Mouse (Mus musculus) intestine, embryonic 15.5 days (tissue): ENCODE results near the gene Rtl8b. TPM values are rescaled to one million over a fixed set of nuclear protein-coding genes. Genes with fewer than 3 reads are reported as not detected.
"Not testable (repeated sequence)": the region's sequence is repeated elsewhere in the genome, so short reads cannot be mapped to it uniquely, and the experiment has no call there.

Experiments
- ATAC-seq: fragments of 200-750 bp; cut with Nextera tagmentation; 2 replicates; pipeline ENCODE4 v1.8.0; 2017; ENCODE audit warnings: moderate TSS enrichment, moderate library complexity
- H3K27ac ChIP-seq: fragments of 300-500 bp; sonication (generic); 2 replicates; pipeline ENCODE4 v1.5.1; 2015; ENCODE audit warnings: mild to moderate bottlenecking, inconsistent platforms
- H3K27me3 ChIP-seq: fragments of 300-500 bp; sonication (generic); replicated peaks from 2 replicates; pipeline ENCODE4 v1.6.1; 2015; ENCODE audit warnings: inconsistent platforms
- H3K36me3 ChIP-seq: fragments of 300-500 bp; sonication (generic); 2 replicates; pipeline ENCODE4 v1.6.1; 2015; ENCODE audit warnings: inconsistent platforms
- H3K4me1 ChIP-seq: fragments of 300-500 bp; sonication (generic); replicated peaks from 2 replicates; pipeline ENCODE4 v1.6.1; 2015; ENCODE audit warnings: inconsistent platforms
- H3K4me2 ChIP-seq: fragments of 300-500 bp; sonication (generic); replicated peaks from 2 replicates; pipeline ENCODE4 v1.6.1; 2015; ENCODE audit warnings: mild to moderate bottlenecking, inconsistent platforms
- H3K4me3 ChIP-seq: fragments of 300-500 bp; sonication (generic); replicated peaks from 2 replicates; pipeline ENCODE4 v1.5.1; 2015; ENCODE audit warnings: inconsistent platforms
- H3K9ac ChIP-seq: fragments of 300-500 bp; sonication (generic); 2 replicates; pipeline ENCODE4 v1.6.1; 2015; ENCODE audit warnings: inconsistent platforms
- H3K9me3 ChIP-seq: fragments of 300-500 bp; sonication (generic); 2 replicates; pipeline ENCODE4 v1.6.1; 2016; ENCODE audit warnings: inconsistent platforms
- WGBS: fragments of 180-500 bp; shearing (Covaris S2); methylation state at CpG from one replicate; pipeline ENCODE4 v1.1.7; 2015; 5-methylcytosine and 5-hydroxymethylcytosine counted together
- polyA plus RNA-seq: library from polyadenylated mRNA; unstranded; fragments of >200 nt; fragmentation: Nextera tagmentation; extraction: Ambion mirVana; gene quantifications from 2 replicates; pipeline ENCODE4 v1.2.1, GENCODE M21; 2015

The Rtl8b gene
- polyA plus RNA-seq: 46.8 and 47.3 TPM in 2 replicates

DNA sequence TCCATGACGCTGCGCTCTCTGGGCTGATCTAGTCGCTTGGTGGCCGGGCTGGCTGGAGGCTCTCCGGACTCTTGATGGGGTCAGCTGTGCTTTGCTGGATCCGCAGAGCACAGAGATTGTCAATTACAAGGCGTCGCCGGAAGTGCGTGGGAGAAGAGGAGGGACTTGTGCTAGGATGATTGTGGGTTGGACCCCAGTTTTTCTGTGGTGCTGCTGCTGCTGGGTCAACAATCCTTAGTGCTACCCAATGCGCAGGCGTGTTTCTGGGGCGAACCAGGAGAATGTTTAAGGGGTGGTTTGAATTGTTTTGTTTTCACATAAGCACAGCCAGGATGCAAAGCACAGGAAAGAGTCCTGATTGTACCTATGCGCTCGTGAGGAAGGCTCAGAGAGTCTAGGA lies at the start of gene Rtl8b:
TSS of gene Rtl8b (minus strand) at position 115 of the 400 bp plus-strand sequence.
- peak within 1 kb of the TSS; percentile 41 for H3K4me2 ChIP-seq
- H3K4me1 ChIP-seq: no peaks in the 10 kb centered on the region
- no peak within 1 kb of the TSS for H3K27ac ChIP-seq
- no peaks in the 10 kb centered on the region for H3K27me3 ChIP-seq
- H3K36me3 ChIP-seq: no peaks in the 10 kb centered on the region
- WGBS: 22% methylated on average over 14 of the region's 15 CpGs
- H3K9ac ChIP-seq: no peak within 1 kb of the TSS
- H3K9me3 ChIP-seq: no peaks in the 10 kb centered on the region
- ATAC-seq: peak; percentile 96
- peak within 1 kb of the TSS; percentile 25 for H3K4me3 ChIP-seq

DNA sequence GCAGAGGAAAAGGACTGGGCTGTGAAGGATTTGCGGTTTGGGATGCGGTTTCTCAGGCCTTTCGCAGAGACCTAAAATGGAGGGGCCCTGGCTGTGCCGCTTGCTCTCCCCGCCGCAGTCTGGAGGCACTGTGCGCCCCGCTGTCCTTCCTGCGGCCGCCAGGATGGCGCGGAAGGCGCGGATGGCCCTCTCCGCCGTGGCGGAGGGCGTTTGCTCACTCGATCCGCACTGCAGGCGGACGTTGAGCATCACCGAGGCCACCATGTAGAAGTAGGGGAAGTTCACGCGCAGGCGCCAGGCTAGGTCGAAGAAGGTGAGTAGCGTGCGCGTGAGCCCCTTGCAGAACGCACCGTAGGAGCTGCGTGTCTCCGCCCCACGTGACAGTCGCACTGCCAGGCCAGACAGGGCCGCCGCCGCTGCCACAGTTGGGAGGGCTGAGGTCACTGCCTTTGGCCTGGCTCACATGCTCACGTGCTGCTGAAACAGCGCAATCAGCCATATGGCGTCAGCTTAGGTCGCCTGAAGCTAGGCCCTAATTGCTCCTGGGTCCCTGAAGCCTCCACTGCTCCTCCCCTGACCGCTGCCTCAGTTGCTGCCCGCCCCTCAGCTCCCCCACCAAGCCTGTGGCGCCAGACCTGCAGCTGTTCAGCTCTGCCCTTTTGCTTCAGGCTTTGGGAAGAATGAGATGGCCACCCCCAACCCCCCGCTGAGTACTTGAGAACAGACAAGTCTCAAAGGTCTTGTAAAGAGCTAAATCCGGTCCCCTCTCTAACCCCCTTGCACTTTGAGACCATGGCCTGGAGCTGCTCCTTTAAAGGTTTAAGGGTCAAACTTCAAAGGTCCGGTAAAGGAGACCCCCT lies 46.3 kb upstream of the Rtl8b start:
- WGBS: 27% methylated on average over 49 of the region's 49 CpGs
- peak; percentile 82 for ATAC-seq
- Histone ChIP-seq H3K4me3 (peak overlapping the region; percentile 26), H3K9ac (no peak overlapping the region), H3K4me1 (no peaks in the 10 kb centered on the region), H3K36me3 (no peaks in the 10 kb centered on the region), H3K27me3 (no peaks in the 10 kb centered on the region), H3K9me3 (no peaks in the 10 kb centered on the region), H3K4me2 (peak overlapping the region; percentile 65), H3K27ac (no peak overlapping the region)

DNA sequence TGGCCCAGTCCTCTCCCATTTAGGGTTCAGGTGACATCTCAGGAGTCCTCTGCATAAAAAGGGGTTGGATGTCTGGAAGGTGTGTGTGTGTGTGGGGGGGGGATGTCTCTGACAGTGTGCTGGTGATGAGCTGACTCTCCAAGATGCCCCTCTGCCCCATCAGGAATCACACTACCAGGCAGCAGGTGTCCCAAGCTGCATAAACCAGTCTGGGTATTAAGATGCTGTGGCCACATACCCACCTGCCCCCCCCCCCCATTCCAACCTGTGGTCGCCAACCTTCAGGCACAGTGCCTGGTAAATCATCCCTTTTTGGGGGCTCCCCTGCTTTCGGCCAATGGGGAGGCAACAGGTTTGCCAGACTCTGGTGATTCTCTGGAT lies 45.7 kb upstream of the Rtl8b start:
- no peak overlapping the region for H3K9ac ChIP-seq
- no peaks in the 10 kb centered on the region for H3K27me3 ChIP-seq
- H3K27ac ChIP-seq: no peak overlapping the region
- no peak for ATAC-seq
- peak overlapping the region; percentile 65 for H3K4me2 ChIP-seq
- H3K36me3 ChIP-seq: no peaks in the 10 kb centered on the region
- no peaks in the 10 kb centered on the region for H3K4me1 ChIP-seq
- no peaks in the 10 kb centered on the region for H3K9me3 ChIP-seq
- WGBS: 63% methylated on average over 2 of the region's 2 CpGs
- peak overlapping the region; percentile 26; the same call in 1 of the 2 replicates for H3K4me3 ChIP-seq

DNA sequence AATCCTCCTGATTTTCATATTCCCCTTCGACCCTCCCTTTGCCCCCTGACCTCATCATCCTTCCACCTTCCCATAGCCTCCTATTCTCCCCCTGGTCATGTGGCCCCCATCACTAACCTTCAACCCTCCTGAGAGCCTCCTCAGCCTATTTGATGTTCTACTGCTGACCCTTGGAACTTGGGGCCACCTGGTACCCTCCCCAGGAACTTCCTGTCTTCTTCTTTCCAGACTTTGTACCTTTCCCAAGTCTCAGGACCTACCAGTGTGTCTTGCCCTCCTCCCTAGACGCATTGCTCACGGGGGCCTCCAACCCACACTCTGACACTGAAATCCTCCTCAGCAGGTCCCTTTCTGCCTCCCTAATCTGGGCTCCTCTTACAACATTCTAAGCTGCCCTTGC lies 32.5 kb upstream of the Rtl8b start:
- Histone ChIP-seq H3K4me3 (no peak overlapping the region), H3K4me2 (no peak overlapping the region), H3K9me3 (no peaks in the 10 kb centered on the region), H3K4me1 (no peaks in the 10 kb centered on the region), H3K27me3 (no peaks in the 10 kb centered on the region), H3K36me3 (no peaks in the 10 kb centered on the region), H3K9ac (no peak overlapping the region), H3K27ac (no peak overlapping the region)
- ATAC-seq: no peak
- 82% methylated on average over 3 of the region's 3 CpGs for WGBS

DNA sequence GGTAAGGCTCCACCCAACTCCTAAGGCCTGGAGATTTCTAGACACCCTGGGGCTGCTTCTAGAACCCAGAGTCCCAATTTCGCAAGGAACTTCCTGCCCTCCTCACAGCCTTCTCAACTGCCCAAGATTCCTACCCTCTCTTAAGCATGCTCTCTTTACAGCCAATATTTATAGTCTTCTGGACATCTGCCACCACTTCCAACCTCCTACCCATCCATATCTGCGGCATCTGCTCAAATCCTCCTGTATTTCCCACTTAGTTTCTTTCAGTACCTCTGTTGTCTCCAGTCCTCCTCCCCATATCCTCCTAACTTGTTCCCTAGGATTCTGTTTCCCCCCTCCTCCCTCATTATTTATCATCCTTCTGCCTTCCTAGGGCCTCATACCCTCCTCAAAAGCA lies 29.0 kb upstream of the Rtl8b start:
- H3K9ac ChIP-seq: no peak overlapping the region
- WGBS: 89% methylated on average over 2 of the region's 2 CpGs
- ATAC-seq: no peak
- H3K4me3 ChIP-seq: no peak overlapping the region
- H3K4me1 ChIP-seq: no peaks in the 10 kb centered on the region
- H3K36me3 ChIP-seq: no peaks in the 10 kb centered on the region
- no peak overlapping the region for H3K27ac ChIP-seq
- no peaks in the 10 kb centered on the region for H3K27me3 ChIP-seq
- H3K9me3 ChIP-seq: no peaks in the 10 kb centered on the region
- no peak overlapping the region for H3K4me2 ChIP-seq

DNA sequence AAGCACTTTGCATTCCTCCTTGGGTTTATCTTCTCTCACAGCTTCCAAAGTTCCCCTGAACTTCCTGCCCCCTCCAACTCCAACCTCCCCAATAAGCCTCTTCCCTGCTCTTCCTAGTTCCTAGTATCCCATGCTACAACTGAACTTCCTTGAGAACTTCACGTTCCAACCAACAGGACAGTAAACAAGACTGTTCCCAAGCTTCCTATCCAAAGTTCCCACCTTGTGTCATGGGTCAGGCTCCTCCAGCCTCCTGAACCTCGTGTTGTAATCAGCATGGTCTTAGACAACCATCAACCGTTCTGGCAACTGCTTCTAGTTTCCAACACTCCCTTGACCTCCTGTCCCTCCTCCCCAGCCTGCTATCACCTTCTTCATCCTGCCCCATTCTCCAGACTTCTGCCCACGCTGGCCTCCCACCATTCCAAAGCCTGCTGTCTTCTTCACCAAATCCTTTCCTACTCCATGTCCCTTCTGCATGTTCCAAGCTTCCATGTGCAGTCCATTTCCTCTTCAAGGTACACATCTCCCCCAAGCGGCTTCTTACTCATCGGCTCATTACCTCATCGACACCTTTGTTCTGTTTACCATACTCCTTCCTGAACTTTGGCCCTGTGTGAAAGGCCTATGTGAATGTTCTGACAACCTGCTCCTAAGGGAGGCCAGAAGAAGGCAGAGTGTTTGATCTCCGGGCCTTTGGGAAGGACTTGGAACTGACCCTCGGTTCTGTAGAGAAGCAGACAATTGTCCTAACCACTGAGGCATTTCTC lies 24.0 kb upstream of the Rtl8b start:
- no peak overlapping the region for H3K4me3 ChIP-seq
- H3K9ac ChIP-seq: no peak overlapping the region
- no peak overlapping the region for H3K4me2 ChIP-seq
- no peaks in the 10 kb centered on the region for H3K9me3 ChIP-seq
- no peaks in the 10 kb centered on the region for H3K27me3 ChIP-seq
- WGBS: 76% methylated on average over 9 of the region's 9 CpGs
- no peak; the same call in 1 of the 2 replicates for ATAC-seq
- H3K36me3 ChIP-seq: no peaks in the 10 kb centered on the region
- H3K4me1 ChIP-seq: no peaks in the 10 kb centered on the region
- no peak overlapping the region for H3K27ac ChIP-seq

DNA sequence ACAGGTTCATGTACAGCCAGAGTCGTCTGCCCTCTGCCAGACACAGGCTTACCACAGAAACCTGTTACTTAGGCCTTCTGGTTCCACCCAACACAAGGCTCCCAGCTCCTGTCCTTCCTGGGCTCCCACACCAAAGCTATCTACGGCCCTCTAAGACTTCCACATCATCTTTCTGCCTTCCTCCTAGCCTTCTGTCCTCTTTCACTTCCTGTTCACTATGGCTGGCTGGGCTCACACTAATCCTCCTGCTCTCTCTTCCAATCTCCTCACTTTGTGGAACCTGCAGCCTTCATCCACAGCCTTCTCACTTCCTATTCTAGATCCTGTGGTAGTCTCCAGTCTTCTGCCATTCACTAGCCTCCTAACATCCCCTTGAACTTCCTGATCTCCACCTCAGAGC lies 22.9 kb upstream of the Rtl8b start:
- Histone ChIP-seq H3K9ac (no peak overlapping the region), H3K36me3 (no peaks in the 10 kb centered on the region), H3K27ac (no peak overlapping the region), H3K4me3 (no peak overlapping the region), H3K27me3 (no peaks in the 10 kb centered on the region), H3K4me1 (no peaks in the 10 kb centered on the region), H3K9me3 (no peaks in the 10 kb centered on the region), H3K4me2 (no peak overlapping the region)
- no peak for ATAC-seq
- WGBS: 73% methylated on average over 2 of the region's 2 CpGs

DNA sequence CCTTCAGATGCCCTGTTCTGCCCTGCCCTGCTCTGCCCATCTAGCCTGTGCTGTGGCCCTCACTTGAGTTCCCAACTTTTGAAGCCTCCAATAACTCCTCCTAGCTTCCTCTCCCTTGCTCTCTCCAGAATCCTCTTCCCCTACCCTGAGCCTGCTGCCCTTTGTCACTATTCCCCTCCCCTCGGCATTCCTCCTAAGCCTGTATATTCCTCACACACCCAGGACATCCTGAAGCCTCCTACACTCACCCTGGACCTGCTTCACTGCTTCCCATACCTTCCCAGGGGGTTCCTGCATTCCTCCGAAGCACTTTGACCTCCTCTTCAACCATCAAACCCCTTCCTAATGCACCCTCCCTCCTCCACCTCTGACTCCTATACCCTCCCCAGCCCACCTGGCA lies 21.9 kb upstream of the Rtl8b start:
- no peak for ATAC-seq
- H3K9me3 ChIP-seq: no peaks in the 10 kb centered on the region
- no peak overlapping the region for H3K27ac ChIP-seq
- 60% methylated on average over 2 of the region's 2 CpGs for WGBS
- H3K4me3 ChIP-seq: no peak overlapping the region
- H3K4me1 ChIP-seq: no peaks in the 10 kb centered on the region
- no peak overlapping the region for H3K4me2 ChIP-seq
- H3K36me3 ChIP-seq: no peaks in the 10 kb centered on the region
- H3K9ac ChIP-seq: no peak overlapping the region
- H3K27me3 ChIP-seq: no peaks in the 10 kb centered on the region

DNA sequence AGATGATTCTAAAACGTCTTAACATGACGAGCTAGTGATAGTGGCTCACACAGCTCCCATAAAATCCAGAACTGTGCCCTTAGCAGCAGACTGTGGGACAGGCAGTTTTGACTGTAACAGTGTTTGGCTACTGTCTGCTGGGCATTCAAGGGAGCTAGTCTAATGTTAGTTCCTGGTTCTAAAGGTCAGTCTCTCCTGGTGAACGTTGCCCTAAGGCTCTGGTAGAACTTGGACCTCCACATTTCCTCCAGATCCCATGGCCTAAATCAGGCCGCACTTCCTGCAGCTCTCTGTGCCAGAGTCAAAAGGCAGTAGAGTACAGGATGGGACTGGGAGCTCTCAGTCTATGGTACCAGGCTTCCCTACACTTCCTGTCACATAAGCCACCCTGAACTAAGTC lies 14.5 kb upstream of the Rtl8b start:
- not testable (repeated sequence) for H3K4me2 ChIP-seq, ATAC-seq, H3K4me1 ChIP-seq, H3K9ac ChIP-seq, H3K27me3 ChIP-seq, H3K4me3 ChIP-seq, H3K36me3 ChIP-seq, H3K9me3 ChIP-seq, H3K27ac ChIP-seq
- WGBS: 78% methylated on average over 2 of the region's 4 CpGs

DNA sequence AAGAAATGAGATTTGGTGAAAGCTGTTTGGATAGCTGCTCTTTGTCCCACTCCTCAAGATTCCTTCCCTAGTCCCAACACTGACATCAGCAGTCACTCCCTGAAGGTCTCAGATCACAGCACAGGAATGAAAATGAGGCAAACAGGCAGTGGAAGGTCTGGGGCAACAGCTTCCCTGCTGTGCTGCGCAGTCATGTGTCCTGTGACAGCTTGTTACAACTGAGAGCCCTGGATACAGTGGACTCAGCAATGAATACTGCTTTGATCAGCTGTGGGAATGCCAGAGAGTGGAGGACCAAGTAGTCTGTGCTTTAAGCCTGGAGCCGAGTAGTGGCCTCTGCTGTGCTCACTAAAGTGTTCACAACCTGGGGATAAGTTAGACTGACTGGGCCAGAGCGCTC lies 12.4 kb upstream of the Rtl8b start:
- H3K27me3 ChIP-seq, ATAC-seq: not testable (repeated sequence)
- 66% methylated on average over 2 of the region's 3 CpGs for WGBS

DNA sequence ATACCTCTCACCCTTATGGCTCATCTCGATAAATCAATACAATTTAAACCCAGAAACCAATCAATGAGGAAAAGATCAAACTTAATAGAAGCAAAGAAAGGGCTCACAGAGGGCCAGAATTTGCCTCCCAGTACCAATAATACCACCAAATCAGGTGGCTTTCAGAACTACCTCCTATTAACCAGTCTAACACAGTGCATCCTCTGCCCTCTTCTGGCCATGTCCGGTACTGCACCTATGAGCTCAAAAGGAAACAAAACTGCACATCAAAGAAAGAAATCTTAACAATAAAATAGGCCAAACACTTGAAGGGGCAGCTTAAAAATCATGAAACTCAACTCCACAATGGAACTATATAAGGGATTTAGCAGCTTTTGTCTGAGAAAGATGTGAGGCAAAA lies 6.7 kb upstream of the Rtl8b start:
- not testable (repeated sequence) for H3K9ac ChIP-seq, H3K4me3 ChIP-seq, H3K27ac ChIP-seq, H3K27me3 ChIP-seq, ATAC-seq, H3K9me3 ChIP-seq, H3K4me2 ChIP-seq, H3K36me3 ChIP-seq, H3K4me1 ChIP-seq
- WGBS: 54% methylated on average over 2 of the region's 2 CpGs

More for the DNA sequence above, 12.4 kb upstream of the Rtl8b start:
- not testable (repeated sequence) for H3K9me3 ChIP-seq, H3K9ac ChIP-seq, H3K4me2 ChIP-seq, H3K4me1 ChIP-seq, H3K27ac ChIP-seq, H3K36me3 ChIP-seq, H3K4me3 ChIP-seq

DNA sequence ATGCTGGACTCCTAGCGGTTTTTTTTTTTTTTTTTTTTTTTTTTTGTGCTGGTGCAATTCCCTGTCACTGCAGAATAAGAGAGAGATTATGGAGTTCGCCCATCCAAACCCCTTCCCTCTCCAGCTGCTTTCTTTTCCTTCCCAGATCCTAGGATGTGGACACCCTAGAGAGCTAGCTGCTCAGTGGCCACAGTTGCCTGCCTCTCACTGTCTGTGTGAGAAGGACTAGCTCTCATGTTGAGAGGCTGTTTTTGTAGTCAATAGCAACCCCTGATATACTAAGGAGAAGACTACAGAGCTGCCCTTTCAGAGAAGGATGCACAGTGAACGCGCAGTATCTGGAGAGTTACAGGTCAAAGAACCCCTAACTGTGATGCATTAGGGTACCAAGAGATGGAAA lies 488 bp upstream of the Rtl8b start:
- H3K36me3 ChIP-seq, H3K9me3 ChIP-seq, ATAC-seq, H3K27me3 ChIP-seq, H3K27ac ChIP-seq, H3K4me1 ChIP-seq, H3K9ac ChIP-seq: not testable (repeated sequence)
- 17% methylated on average over 3 of the region's 4 CpGs for WGBS
- Histone ChIP-seq H3K4me2 (peak overlapping the region; percentile 41), H3K4me3 (peak overlapping the region; percentile 25)
